Mouse (Mus musculus) ZHBTc4 (cell line): ENCODE data around the gene Gcc2.
"Not testable (repeated sequence)": the region's sequence is repeated elsewhere in the genome, so short reads cannot be mapped to it uniquely, and the experiment has no call there.

Experiments
- DNase-seq: peaks from one replicate; pipeline ENCODE4 v3.0.0-alpha.2; 2011; ENCODE audit warnings: low read depth, low spot score

The Gcc2 gene

GRCm38 (mm10) chr10:58255213-58255892, at the start of gene Gcc2:
Gene Gcc2, plus strand, starts transcription at chr10:58255497.
- peak; percentile 98 for DNase-seq

- DNase-seq, result no peak
These were observed 49.3 kb upstream of the Gcc2 start for GRCm38 (mm10) chr10:58205986-58206385.

DNA sequence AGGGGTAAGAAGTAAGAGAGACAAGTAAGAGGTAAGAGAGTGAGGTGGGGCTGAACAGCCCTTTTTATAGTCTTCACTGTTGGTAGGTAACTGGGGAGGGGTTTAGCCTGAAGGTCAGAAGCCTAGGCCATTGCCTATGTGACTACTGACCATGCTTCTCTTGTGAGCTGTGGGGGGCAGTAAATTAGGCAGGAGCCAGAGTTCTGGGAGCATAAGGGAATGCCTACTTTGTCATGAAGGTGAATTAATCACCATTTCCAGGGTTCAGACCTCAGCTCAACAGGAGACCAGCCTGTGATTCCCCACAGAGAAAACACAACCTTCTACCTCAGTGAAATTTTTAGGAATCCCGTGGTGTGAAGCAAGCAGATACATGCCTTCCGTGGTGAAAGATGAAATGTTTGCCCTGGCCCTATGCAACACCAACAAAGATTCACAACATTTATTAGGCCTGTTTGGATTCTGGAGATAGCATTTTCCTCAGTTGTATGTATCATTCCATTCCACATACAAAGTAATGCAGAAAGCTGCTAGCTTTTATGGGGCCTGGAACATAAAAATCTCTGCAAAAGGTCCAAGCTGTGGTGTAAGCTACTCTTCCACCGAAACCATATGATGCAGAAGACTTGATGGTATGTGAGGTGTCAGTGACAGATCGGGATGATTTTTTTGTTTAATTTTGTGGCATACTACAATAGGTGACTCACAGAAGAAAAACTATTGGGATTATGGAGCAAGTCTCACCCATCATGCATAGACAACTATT, 48.5 kb upstream of the Gcc2 start:
- no peak for DNase-seq

- no peak for DNase-seq
These were observed 45.4 kb upstream of the Gcc2 start for GRCm38 (mm10) chr10:58209710-58210467.

DNA sequence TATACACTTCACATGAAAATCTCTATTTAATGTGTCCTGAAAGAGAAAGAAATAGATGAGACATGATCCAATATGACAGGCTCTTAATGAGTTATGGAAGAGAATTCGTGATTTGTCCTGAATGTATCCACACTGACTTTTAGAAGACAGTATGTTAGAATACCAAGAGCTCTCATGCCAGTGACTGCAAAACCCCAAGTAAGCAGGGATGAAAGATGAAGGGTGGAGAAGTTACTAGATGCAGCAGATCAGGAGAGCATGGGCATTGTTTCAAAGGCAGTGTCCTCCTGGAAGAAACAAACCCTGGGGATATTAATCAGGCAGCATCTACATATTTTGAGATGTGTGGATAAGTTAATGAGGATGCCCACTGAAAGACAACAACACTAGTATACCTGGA, 44.8 kb upstream of the Gcc2 start:
- no peak for DNase-seq

DNA sequence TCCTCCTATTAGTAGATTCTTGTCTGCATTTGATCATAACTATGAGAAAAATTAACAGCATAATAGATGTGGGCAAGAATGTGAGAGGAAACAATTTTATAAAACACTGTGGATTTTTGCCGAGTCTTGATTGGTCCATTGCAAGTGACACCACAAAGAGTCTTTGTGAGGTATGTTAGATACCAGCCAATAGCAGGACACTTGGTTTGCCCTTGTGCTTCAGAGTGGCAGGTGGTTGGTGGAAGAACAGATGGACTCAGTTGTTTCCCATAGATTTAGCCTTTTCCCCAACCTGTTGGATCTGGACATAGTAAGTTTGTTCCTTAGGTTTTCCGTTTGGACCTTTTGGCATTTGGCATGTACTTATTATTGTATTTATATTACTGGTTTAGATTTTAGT, 44.1 kb upstream of the Gcc2 start:
- DNase-seq, result no peak

DNA sequence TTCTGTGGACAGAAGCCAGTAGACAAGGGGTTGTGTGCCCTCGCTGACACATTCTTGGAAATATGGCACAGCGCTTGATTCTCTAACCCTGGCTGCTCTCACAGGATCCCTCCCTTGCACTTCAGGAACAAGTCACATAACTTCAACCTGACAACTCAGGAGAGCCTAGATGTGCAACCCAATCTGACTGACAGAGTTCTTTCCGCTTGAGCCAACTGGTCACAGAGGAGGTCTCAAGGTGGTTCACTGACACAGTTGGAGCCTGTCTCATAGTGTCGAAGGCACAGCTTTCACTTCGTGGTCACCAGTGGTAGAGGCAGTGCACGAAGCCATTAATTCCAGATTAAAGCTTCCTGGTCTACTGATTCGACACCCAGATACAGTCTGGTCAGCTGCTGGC, 43.1 kb upstream of the Gcc2 start:
- no peak for DNase-seq

GRCm38 (mm10) chr10:58214497-58214896, 40.8 kb upstream of the Gcc2 start:
- no peak for DNase-seq

DNA sequence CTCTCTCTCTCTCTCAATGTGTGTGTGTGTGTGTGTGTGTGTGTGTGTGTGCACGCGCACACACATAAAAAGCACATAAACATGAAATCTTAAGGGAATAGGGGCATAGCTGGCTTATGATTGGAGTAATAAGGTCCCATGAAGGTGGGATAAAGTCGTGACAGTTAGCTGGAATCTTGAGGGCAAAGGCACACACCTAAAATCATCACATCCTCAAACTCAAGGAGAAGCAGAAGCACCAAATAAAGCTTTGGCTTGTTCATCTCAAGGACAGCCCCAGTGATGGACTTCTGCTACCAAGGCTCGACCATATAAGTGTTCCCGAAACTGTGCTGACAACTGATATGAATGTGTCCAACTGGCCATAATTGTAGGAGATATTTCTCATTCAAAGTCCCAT, 40.4 kb upstream of the Gcc2 start:
- no peak for DNase-seq

- DNase-seq, result no peak
These were observed 39.9 kb upstream of the Gcc2 start for GRCm38 (mm10) chr10:58215353-58215752.

DNA sequence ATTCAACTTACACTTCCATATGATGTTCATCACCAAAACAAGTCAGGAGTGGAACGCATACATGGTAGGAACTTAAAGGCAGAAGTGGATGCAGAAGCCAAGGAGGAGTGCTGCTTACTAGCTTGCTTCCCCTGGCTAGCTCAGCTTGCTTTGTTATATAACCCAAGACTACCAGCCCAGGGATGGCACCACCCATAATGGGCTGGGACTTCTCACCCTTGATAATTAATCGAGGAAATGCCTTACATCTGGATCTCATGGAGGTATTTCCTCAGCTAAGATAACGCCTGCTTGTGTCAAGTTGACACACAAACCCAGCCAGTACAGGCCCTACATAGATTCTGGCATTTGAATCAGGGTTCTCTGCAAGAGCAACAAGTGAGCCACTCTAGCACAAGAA, 37.9 kb upstream of the Gcc2 start:
- DNase-seq, result no peak

DNA sequence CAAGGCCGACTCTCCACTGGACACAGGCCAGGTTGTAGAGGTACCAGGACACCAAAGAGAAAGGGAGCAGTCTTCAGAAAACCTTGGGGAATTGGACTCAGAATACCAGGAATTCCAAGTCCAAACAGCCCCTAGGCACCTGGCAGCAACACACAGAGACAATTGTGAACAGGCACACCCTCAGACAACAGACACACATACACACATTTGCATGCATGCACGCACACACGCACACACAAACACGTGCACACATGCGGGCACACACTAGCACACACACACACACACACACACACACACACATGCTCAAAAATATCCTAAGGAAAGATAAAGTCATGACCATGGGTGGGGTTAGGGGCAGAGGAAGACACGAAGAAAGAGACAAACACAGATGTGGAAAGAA, 34.6 kb upstream of the Gcc2 start:
- DNase-seq, result peak; percentile 29

GRCm38 (mm10) chr10:58221571-58221970, 33.7 kb upstream of the Gcc2 start:
- not testable (repeated sequence) for DNase-seq

GRCm38 (mm10) chr10:58223161-58223560, 32.1 kb upstream of the Gcc2 start:
- not testable (repeated sequence) for DNase-seq

GRCm38 (mm10) chr10:58223972-58224805, 31.1 kb upstream of the Gcc2 start:
- peak; percentile 78 for DNase-seq

- peak; percentile 48 for DNase-seq
These were observed 30.2 kb upstream of the Gcc2 start, which contains the start of gene AW822073 for GRCm38 (mm10) chr10:58224827-58225785. Gene AW822073, minus strand, starts transcription at chr10:58224930.

DNA sequence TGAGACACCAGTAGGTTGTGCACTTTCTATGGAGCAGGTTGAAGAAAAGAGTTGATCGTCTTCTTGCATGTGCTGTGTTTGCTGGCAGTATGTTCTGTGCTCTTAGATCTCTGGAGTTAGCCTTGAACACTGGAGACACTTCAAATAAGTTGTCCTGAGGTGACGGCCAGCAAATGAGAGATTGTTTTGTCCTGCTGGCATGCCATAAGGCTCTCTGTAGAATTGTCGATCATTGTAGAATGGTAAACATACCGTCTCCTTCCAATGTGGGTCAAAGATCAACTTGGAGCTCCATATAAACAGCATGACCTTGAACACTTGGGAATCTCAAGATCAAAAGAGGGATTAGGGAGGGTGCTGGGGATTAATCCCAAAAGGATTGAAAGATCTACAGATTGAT, 28.9 kb upstream of the Gcc2 start:
- peak; percentile 45 for DNase-seq

GRCm38 (mm10) chr10:58227798-58228197, 27.5 kb upstream of the Gcc2 start:
- DNase-seq, result not testable (repeated sequence)

DNA sequence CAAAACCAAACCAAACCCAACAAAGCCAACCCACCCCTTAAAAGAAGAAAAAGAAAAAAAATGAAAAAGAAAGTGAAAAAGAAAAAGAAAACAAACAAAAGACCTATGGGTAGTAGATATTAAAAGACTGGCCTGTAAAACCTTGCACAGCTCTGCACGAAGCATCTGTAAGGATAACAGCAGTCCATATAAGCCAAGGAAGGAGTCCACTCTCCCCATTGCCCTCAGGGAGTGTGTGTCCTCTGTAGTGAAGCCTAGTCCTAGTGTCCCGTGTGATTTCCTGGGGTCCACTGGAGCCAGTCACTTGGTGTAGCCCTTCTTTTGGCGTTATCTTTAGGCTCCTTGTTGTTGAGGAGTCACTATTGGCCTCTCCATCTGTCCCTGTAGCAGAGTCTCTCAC, 25.3 kb upstream of the Gcc2 start:
- not testable (repeated sequence) for DNase-seq

- DNase-seq, result peak; percentile 23
These were observed 24.2 kb upstream of the Gcc2 start for GRCm38 (mm10) chr10:58231088-58231487.
